ENCODE assay signal across 9 mouse cellular contexts in genomic region chr11:78023607-78024006, GRCm38 (mm10). TPM values are rescaled to one million over a fixed set of nuclear protein-coding genes. Genes with fewer than 3 reads are reported as not detected.
DNase-seq lines count a peak whose midpoint lies in the region; ATAC-seq lines count a peak whose summit lies in the region.
"Had no signal": no experiment of that assay in that cellular context is flagged by ENCODE, and none has a peak within 500 bp of the region (broad histone marks: within the 10 kb centered on the region; RNA-seq: fewer than 3 reads in every experiment).

No protein-coding gene starts in this region.

- H3K36me3 ChIP-seq in kidney, embryonic 15.5 days, result peaks cover 92% of the 10 kb centered on the region

- no peak overlapping the region for H3K27ac ChIP-seq in kidney, embryonic 15.5 days
- H3K27ac ChIP-seq: embryonic facial prominence, embryonic 15.5 days; limb, embryonic 15.5 days had no signal

- no peaks in the 10 kb centered on the region for H3K27me3 ChIP-seq in kidney, embryonic 15.5 days
- H3K27me3 ChIP-seq: embryonic facial prominence, embryonic 15.5 days; limb, embryonic 15.5 days had no signal

- H3K4me2 ChIP-seq in kidney, embryonic 15.5 days, result no peak overlapping the region
- H3K4me2 ChIP-seq: embryonic facial prominence, embryonic 15.5 days; limb, embryonic 15.5 days had no signal

- H3K4me1 ChIP-seq in kidney, embryonic 15.5 days, result no peaks in the 10 kb centered on the region
- H3K4me1 ChIP-seq: embryonic facial prominence, embryonic 15.5 days; limb, embryonic 15.5 days had no signal

- H3K9ac ChIP-seq in kidney, embryonic 15.5 days, result no peak overlapping the region
- H3K9ac ChIP-seq: embryonic facial prominence, embryonic 15.5 days; limb, embryonic 15.5 days had no signal

- WGBS in kidney, embryonic 15.5 days, result 88% methylated on average over 8 of the region's 8 CpGs

- no peak for ATAC-seq in kidney, embryonic 15.5 days (replicated peaks; ENCODE audit: low FRiP score)
- peak; percentile 56; the same call in 1 of the 2 replicates for ATAC-seq in erythroid progenitor cell, adult 5-6 weeks (replicated peaks; ENCODE audit: low FRiP score, poor library complexity, severe bottlenecking)

- H3K9me3 ChIP-seq in kidney, embryonic 15.5 days (replicated peaks), result no peaks in the 10 kb centered on the region
- H3K9me3 ChIP-seq: embryonic facial prominence, embryonic 15.5 days; limb, embryonic 15.5 days had no signal

- DNase-seq in kidney, adult 9 months, result peak; percentile 33
- DNase-seq in A20 (ENCODE audit: low read depth, low spot score) (peak; percentile 28), ES-CJ7 (ENCODE audit: low read depth, low spot score) (peak; percentile 62)
- peak; percentile 69 for DNase-seq in thymus, postnatal 4 days
- no peak for DNase-seq in layer of hippocampus, adult 18-20 months (ENCODE audit: low spot score in 2 of 2)

- no peak overlapping the region for H3K4me3 ChIP-seq in kidney, embryonic 15.5 days (replicated peaks)
- H3K4me3 ChIP-seq: embryonic facial prominence, embryonic 15.5 days; limb, embryonic 15.5 days had no signal

RNA-seq across cellular contexts. Expression of gene Dhrs13, which starts 8.5 kb away (rescaled TPM):
- polyA plus RNA-seq in kidney, embryonic 15.5 days (2015; fragmentation: Nextera tagmentation; extraction: Ambion mirVana), result 16.6 and 18.3 TPM in 2 replicates
- total RNA-seq in erythroid progenitor cell, adult 5-6 weeks (2015; ENCODE audit: low replicate concordance), result 10.1 and 10.8 TPM in 2 replicates
- 7.1 and 10.8 TPM in 2 replicates for total RNA-seq in erythroid progenitor cell, adult 5-6 weeks (2017; ENCODE audit: low replicate concordance)
- 1 to 10 TPM; 5.0 TPM for total RNA-seq in layer of hippocampus, adult 18-20 months (2021)

RNA-seq across cellular contexts. Expression of gene Flot2, which starts 14.1 kb away (rescaled TPM):
- 46.1 and 53.2 TPM in 2 replicates for polyA plus RNA-seq in kidney, embryonic 15.5 days (2015; fragmentation: Nextera tagmentation; extraction: Ambion mirVana)
- 15.1 and 24.7 TPM in 2 replicates for total RNA-seq in erythroid progenitor cell, adult 5-6 weeks (2015; ENCODE audit: low replicate concordance)
- 13.1 and 17.6 TPM in 2 replicates for total RNA-seq in erythroid progenitor cell, adult 5-6 weeks (2017; ENCODE audit: low replicate concordance)
- 10 to 100 TPM; 73.6 to 75.9 TPM for total RNA-seq in layer of hippocampus, adult 18-20 months (2021)

RNA-seq across cellular contexts. Expression of gene Phf12, which starts 41.1 kb away (rescaled TPM):
- polyA plus RNA-seq in kidney, embryonic 15.5 days (2015; fragmentation: Nextera tagmentation; extraction: Ambion mirVana), result 15.0 and 20.5 TPM in 2 replicates
- 45.7 and 92.3 TPM in 2 replicates for total RNA-seq in erythroid progenitor cell, adult 5-6 weeks (2015; ENCODE audit: low replicate concordance)
- 27.2 and 39.9 TPM in 2 replicates for total RNA-seq in erythroid progenitor cell, adult 5-6 weeks (2017; ENCODE audit: low replicate concordance)
- 10 to 100 TPM; 52.6 to 55.4 TPM for total RNA-seq in layer of hippocampus, adult 18-20 months (2021)

RNA-seq across cellular contexts. Expression of gene Eral1, which starts 56.6 kb away (rescaled TPM):
- 34.2 and 38.4 TPM in 2 replicates for polyA plus RNA-seq in kidney, embryonic 15.5 days (2015; fragmentation: Nextera tagmentation; extraction: Ambion mirVana)
- 4.0 and 5.0 TPM in 2 replicates for total RNA-seq in erythroid progenitor cell, adult 5-6 weeks (2015; ENCODE audit: low replicate concordance)
- total RNA-seq in erythroid progenitor cell, adult 5-6 weeks (2017; ENCODE audit: low replicate concordance), result 3.6 and 6.7 TPM in 2 replicates
- total RNA-seq in layer of hippocampus, adult 18-20 months (2021), result 10 to 100 TPM; 19.2 to 19.7 TPM

Comparison
In these comparisons a context has a peak if more than half of its experiments do, and no peak if none do; other contexts are left out.
1. DNase-seq: peak in kidney, adult 9 months (single experiment), A20 (single experiment), ES-CJ7 (single experiment) and thymus, postnatal 4 days (single experiment); none in layer of hippocampus, adult 18-20 months (0 of 2).